Mouse (Mus musculus) lung, postnatal 0 days (tissue): Measurements from ENCODE around the gene Kcnt1. TPM values are rescaled to one million over a fixed set of nuclear protein-coding genes. Genes with fewer than 3 reads are reported as not detected.
"Not testable (repeated sequence)": the region's sequence is repeated elsewhere in the genome, so short reads cannot be mapped to it uniquely, and the experiment has no call there.

Experiments
- ATAC-seq: fragments of 200-750 bp; cut with Nextera tagmentation; 2 replicates; pipeline ENCODE4 v1.8.0; 2017; ENCODE audit warnings: moderate library complexity
- DNase-seq: peaks from one replicate; pipeline ENCODE4 v3.0.0-alpha.2; 2016; ENCODE audit warnings: low spot score
- H3K27ac ChIP-seq: fragments of 300-500 bp; sonication (generic); 2 replicates; pipeline ENCODE4 v1.5.1; 2014; ENCODE audit warnings: antibody characterized with exemption, mild to moderate bottlenecking, low read length, mixed read lengths
- H3K27me3 ChIP-seq: fragments of 300-500 bp; sonication (generic); replicated peaks from 2 replicates; pipeline ENCODE4 v1.6.1; 2014; ENCODE audit warnings: low read length, mixed read lengths; ENCODE audit not compliant: insufficient read depth
- H3K36me3 ChIP-seq: fragments of 300-500 bp; sonication (generic); 2 replicates; pipeline ENCODE4 v1.6.1; 2014; ENCODE audit warnings: low read length, mixed read lengths; ENCODE audit not compliant: insufficient read depth
- H3K4me1 ChIP-seq: fragments of 300-500 bp; sonication (generic); 2 replicates; pipeline ENCODE4 v1.6.1; 2014; ENCODE audit warnings: antibody characterized with exemption, low read depth, low read length, mixed read lengths; ENCODE audit not compliant: insufficient read depth
- H3K4me2 ChIP-seq: fragments of 300-500 bp; sonication (generic); replicated peaks from 2 replicates; pipeline ENCODE4 v1.6.1; 2014; ENCODE audit warnings: low read depth, mild to moderate bottlenecking, low read length, moderate library complexity, mixed read lengths
- H3K4me3 ChIP-seq: fragments of 300-500 bp; sonication (generic); 2 replicates; pipeline ENCODE4 v1.5.1; 2014; ENCODE audit warnings: low read depth, low read length
- H3K9ac ChIP-seq: fragments of 300-500 bp; sonication (generic); replicated peaks from 2 replicates; pipeline ENCODE4 v1.6.1; 2014; ENCODE audit warnings: low read depth, mild to moderate bottlenecking
- H3K9me3 ChIP-seq: fragments of 300-500 bp; sonication (generic); 2 replicates; pipeline ENCODE4 v1.6.1; 2016; ENCODE audit warnings: low read length, mixed read lengths
- CTCF ChIP-seq: IDR thresholded peaks from 2 replicates; pipeline ENCODE4 v1.5.1; 2016; ENCODE audit warnings: antibody characterized with exemption, mild to moderate bottlenecking
- EP300 ChIP-seq: IDR thresholded peaks from 2 replicates; pipeline ENCODE4 v1.6.1; 2016; ENCODE audit warnings: antibody characterized with exemption, mild to moderate bottlenecking, control low read depth
- WGBS: fragments of 180-500 bp; shearing (Covaris S2); extraction: QIAGEN DNeasy Blood & Tissue Kit; methylation state at CpG from one replicate; pipeline ENCODE4 v1.1.7; 2014; 5-methylcytosine and 5-hydroxymethylcytosine counted together
- polyA plus RNA-seq: library from polyadenylated mRNA; unstranded; fragments of >200 nt; fragmentation: Nextera tagmentation; extraction: Ambion mirVana; gene quantifications from 2 replicates; pipeline ENCODE4 v1.2.1, GENCODE M21; 2015

Gene Kcnt1
- 0.17 and 0.21 TPM in 2 replicates for polyA plus RNA-seq

DNA sequence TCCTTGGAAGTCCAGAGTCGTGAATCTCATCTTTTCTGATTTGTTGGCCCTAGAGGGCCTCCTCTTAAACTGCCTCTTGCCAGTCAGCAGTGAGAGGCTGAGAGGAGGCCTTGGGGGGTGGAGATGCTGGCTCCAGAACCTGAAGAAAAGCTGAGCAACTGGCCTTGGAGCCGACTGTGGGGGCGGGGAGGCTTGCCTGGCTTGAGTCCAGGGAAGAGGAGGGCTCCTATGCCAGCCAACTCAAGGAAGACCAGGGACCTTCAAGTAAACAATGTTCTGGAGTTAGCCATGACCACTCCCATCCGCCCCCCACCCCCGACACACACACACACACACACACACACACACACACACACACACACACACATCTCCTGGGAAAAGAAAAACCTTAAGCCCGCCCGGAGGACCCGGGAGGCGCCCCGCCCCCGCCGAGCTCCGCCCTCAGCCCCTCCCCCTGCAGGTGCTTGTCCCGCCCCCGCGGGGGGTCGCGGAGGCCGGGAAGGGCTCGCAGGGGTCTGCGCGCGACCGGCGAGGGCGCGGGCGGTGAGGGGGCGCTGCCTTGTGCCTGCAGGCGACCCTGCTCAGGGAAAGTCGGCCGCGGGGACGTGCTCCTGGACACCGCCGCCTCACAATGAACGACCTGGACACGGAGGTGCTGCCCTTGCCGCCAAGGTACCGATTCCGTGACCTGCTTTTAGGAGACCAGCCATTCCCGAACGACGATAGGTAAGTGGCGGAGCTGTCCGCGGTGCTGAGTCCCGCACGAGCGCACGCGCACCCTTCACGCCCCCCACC is at the start of gene Kcnt1:
Kcnt1 (plus strand) TSS at position 398 of the 795 bp plus-strand sequence.
- no peak within 1 kb of the TSS for H3K9ac ChIP-seq

DNA sequence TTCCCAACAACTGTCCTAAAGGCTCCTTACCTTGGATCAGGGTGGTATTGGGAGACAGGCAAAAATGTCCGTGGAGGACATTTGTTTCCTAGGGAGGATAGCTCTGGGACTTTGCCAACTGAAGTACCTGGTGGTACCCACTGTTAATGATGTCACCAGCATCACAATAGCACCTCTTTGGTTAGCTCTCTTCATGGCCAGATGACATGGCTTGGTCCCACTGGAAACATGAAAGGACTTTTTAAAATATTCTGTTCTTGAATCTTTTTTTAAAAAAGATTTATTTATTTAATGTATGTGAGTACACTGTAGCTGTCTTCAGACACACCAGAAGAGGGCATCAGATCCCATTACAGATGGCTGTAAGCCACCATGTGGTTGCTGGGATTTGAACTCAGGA is 47.8 kb upstream of the Kcnt1 start, which contains the start of gene Glt6d1:
Glt6d1 (minus strand) TSS at position 101 of the 400 bp plus-strand sequence.
- DNase-seq, H3K27me3 ChIP-seq, H3K4me3 ChIP-seq, H3K9me3 ChIP-seq, ATAC-seq, H3K4me2 ChIP-seq, H3K27ac ChIP-seq, H3K4me1 ChIP-seq, H3K9ac ChIP-seq, H3K36me3 ChIP-seq: not testable (repeated sequence)
- WGBS, result 66% methylated on average over 1 of the region's 1 CpGs

More for the DNA sequence above, at the start of gene Kcnt1:
- H3K9me3 ChIP-seq, result no peaks in the 10 kb centered on the region
- no peaks in the 10 kb centered on the region for H3K36me3 ChIP-seq
- ATAC-seq, result peak; percentile 56
- H3K27me3 ChIP-seq, result peaks cover 8% of the 10 kb centered on the region; the same call in 1 of the 2 replicates
- peak; percentile 54 for DNase-seq
- peaks cover 6% of the 10 kb centered on the region for H3K4me1 ChIP-seq
- 2% methylated on average over 34 of the region's 53 CpGs for WGBS
- H3K4me3 ChIP-seq, result peak within 1 kb of the TSS; percentile 35
- no peak within 1 kb of the TSS for H3K27ac ChIP-seq
- TF ChIP-seq CTCF (no peak), EP300 (no peak)
- peak within 1 kb of the TSS; percentile 68 for H3K4me2 ChIP-seq

DNA sequence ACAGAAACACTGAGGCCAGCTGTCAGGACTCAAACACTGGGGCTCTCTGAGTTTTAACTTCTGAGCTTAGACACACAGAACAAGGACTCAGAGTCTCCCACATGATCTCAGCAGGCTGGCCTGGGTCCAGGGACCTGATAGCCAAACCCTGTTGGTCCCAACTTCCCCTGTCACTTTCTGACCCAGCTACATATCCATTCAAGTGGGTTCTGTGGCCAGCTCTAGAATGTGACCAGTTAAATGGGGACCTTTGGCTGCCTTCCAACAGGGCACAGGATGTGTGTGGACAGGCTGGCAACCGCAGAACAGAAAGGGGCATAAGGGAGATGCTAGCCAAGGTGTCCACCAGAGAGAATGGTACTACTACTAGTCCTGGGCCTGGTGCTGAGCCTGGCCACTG is 40.7 kb upstream of the Kcnt1 start, which contains the start of gene Lcn9:
Lcn9 (plus strand) TSS at position 348 of the 400 bp plus-strand sequence.
- Histone ChIP-seq H3K4me2 (no peak within 1 kb of the TSS), H3K27ac (no peak within 1 kb of the TSS), H3K9me3 (no peaks in the 10 kb centered on the region), H3K4me1 (no peaks in the 10 kb centered on the region), H3K36me3 (no peaks in the 10 kb centered on the region), H3K27me3 (no peaks in the 10 kb centered on the region), H3K4me3 (no peak within 1 kb of the TSS), H3K9ac (no peak within 1 kb of the TSS)
- no peak for DNase-seq
- ATAC-seq, result no peak
- WGBS, result 53% methylated on average over 1 of the region's 1 CpGs
- TF ChIP-seq EP300, result no peak
- TF ChIP-seq CTCF, result no peak

DNA sequence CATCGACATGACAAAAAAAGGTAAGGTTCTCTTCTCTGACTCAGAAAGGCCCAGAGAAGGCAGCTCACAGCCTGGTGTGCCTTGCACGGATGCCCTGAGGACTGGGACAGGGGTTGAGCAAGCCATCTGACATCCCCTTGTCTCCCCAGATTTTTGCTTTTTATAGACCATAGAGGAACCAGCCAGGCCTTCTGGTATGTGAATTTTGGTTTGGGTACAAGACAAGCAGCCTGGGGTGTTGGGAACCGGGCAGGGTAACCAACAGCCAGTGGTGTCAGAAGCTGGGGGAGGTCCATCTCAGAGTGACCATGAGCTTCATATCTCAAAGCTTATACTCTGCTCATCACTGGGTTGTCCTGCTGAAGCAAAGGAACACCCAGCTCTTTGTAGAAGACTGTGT is 38.8 kb upstream of the Kcnt1 start:
- ATAC-seq, result no peak
- TF ChIP-seq EP300, result no peak
- no peak for TF ChIP-seq CTCF
- WGBS, result 79% methylated on average over 3 of the region's 3 CpGs
- no peaks in the 10 kb centered on the region for H3K4me1 ChIP-seq
- no peak overlapping the region for H3K9ac ChIP-seq
- no peaks in the 10 kb centered on the region for H3K9me3 ChIP-seq
- H3K27me3 ChIP-seq, result no peaks in the 10 kb centered on the region
- H3K4me2 ChIP-seq, result no peak overlapping the region
- no peaks in the 10 kb centered on the region for H3K36me3 ChIP-seq
- no peak overlapping the region for H3K27ac ChIP-seq
- no peak overlapping the region for H3K4me3 ChIP-seq
- DNase-seq, result no peak

DNA sequence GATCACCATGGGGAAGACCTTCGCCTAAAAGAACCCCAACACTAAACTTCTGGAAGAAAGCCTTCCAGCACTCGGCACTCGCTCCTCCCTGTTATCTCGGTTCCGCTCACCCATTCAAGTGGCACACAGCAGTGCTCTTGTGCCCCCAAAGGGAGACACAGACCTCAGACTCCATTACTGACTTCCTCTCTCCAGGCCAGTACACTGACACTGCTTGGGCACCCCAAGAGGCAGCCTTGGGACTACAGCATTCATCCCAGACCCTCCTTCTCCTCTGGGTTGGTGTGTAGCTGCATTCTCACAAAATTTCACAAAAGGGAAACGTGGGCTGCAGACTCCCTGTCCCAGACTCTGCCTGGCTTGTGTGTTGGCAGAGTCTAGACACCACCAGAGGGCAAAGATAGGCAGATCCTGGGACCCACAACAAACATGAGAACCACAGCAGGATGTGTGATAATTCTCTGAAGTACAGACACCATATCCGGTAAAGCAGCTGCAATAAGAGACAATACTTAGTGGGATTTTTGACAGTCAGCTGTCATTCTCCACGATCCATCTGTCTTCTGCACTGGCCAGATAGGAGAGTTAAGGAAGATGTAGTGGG is 35.1 kb upstream of the Kcnt1 start:
- H3K4me1 ChIP-seq, result no peaks in the 10 kb centered on the region
- no peak overlapping the region for H3K4me3 ChIP-seq
- no peak overlapping the region for H3K27ac ChIP-seq
- no peak for DNase-seq
- H3K27me3 ChIP-seq, result no peaks in the 10 kb centered on the region
- no peak overlapping the region for H3K9ac ChIP-seq
- H3K36me3 ChIP-seq, result no peaks in the 10 kb centered on the region
- H3K4me2 ChIP-seq, result no peak overlapping the region
- TF ChIP-seq EP300 (no peak), CTCF (no peak)
- H3K9me3 ChIP-seq, result no peaks in the 10 kb centered on the region
- ATAC-seq, result no peak
- 65% methylated on average over 8 of the region's 8 CpGs for WGBS

DNA sequence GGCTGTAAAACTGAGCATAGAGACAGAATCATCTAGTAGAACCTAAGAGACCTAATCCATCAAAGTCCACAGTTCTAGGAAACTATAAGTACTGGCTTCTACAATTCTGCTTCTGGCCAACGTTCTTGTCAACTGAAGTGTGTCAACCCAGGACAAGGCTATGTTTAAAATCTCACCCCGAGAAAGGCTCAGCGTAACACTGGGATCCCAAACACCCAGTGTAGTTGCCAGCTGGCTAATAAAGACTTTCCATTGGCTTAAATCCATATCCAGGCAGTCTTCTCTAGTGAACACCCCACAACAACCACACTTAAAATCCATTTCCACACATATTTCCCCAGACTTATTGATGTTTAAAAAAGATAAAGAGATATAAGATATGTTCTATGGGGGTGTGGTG is 32.7 kb upstream of the Kcnt1 start:
- WGBS, result 65% methylated on average over 3 of the region's 3 CpGs

More for the DNA sequence above, 32.7 kb upstream of the Kcnt1 start:
- TF ChIP-seq CTCF (no peak), EP300 (peak; percentile 17; the same call in 1 of the 2 replicates)
- no peak overlapping the region for H3K27ac ChIP-seq
- H3K9ac ChIP-seq, result no peak overlapping the region
- no peaks in the 10 kb centered on the region for H3K27me3 ChIP-seq
- H3K4me2 ChIP-seq, result no peak overlapping the region
- H3K4me3 ChIP-seq, result no peak overlapping the region
- H3K9me3 ChIP-seq, result no peaks in the 10 kb centered on the region
- H3K4me1 ChIP-seq, result no peaks in the 10 kb centered on the region
- no peaks in the 10 kb centered on the region for H3K36me3 ChIP-seq
- peak; percentile 40 for ATAC-seq
- peak; percentile 59 for DNase-seq
